Mouse (Mus musculus): Measurements from ENCODE around the gene Nkap.
A peak's percentile ranks its signal among the peaks of the same experiment; 100 is the strongest.
"Not testable (repeated sequence)": the region's sequence is repeated elsewhere in the genome, so short reads cannot be mapped to it uniquely, and the experiment has no call there.

The Nkap gene

DNA sequence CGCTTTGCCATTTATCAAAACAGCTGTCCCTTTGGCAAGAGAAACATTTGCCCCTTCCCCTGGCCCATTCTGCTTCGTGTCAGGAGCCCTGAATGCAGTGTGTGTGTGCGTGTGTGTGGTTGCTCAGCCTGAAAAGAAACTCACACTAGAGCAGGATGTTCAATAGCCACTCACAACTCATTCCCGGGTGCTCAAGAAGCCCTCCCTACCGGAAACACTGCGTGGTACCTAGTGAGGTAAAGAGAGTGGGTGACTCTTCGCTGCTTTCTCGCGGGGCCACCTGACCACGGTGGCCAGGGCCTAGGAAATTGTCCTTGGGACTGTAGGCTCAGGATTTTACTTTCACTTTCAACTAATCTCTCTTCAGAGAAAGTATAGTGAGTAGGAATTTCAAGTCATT lies 34.6 kb downstream of the Nkap start:
- no peak for DNase-seq

DNA sequence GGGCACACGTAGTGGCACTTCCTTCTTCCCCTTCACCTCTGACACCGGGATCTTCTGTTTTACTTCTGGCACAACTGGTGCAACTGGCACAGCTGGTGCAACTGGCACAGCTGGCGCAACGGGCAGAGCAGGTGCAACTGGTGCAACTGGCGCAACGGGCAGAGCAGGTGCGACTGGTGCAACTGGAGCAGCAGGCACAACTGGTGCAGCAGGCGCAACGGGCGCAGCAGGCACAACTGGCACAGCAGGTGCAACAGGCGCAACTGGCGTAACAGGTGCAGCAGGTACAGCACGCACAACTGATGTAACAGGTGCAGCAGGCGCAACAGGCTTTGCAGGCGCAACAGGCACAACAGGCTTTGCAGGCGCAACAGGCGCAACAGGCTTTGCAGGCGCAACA lies 36.5 kb downstream of the Nkap start:
- DNase-seq: no peak

DNA sequence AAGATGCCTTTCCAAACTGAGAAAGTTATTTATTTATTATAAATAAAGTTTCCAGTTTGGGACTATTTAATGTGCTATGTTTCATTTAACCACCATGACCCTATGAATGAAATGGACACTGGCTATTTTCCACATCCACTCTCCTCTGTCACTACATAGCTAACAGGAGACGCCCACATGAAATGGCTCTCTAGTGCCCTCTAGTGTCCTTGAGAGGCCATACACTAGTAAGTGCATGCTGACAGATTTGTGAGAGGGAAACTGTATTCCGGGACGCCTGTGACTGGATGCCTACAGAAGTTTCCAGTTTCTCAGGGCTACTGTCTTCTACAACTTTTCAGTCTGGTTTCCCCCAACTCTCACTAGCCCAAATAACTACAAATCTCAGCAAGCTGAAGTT lies 40.5 kb downstream of the Nkap start:
- DNase-seq: no peak

DNA sequence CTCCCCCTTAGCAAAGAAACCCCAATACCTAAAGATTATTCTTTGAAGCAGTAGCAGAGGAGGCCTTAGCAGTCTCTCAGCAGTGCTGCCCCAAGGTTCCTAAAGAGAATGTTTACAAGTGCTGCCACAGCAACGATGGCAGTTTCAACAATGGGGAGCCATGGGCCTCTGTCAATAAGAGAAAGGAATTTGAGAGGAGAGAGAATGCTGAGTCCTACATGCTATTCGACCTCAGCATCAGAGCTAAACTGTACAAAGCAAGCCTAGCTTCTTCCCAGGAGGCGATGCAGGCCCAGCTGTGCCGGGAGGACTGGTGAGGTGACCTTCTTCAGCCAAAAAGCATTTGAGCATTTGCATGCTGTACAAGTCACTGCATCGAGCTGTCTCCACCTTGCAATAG lies 42.1 kb downstream of the Nkap start, which contains the start of gene Akap14:
TSS of gene Akap14 (minus strand) at position 101 of the 400 bp plus-strand sequence.
- DNase-seq: no peak

DNA sequence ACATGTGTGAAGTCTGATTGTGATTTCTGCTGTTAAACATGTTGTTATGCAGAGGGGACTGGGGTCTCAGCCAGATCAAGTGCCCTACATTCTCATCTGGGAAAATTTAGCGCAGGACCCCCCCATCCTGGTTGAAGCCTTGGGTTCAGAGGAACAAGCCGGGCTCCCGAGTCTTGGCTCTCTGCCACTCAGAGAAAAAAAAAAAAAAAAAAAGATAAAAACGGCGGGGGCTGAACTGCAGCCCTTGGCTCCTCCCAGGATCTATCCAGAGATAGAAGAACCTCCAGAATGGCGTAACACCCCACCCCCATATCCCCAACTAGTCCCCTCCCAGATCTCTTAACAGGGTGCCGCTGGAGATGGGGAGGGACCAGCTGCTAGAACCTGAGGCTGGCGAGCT lies 57.8 kb downstream of the Nkap start:
- DNase-seq: not testable (repeated sequence)

DNA sequence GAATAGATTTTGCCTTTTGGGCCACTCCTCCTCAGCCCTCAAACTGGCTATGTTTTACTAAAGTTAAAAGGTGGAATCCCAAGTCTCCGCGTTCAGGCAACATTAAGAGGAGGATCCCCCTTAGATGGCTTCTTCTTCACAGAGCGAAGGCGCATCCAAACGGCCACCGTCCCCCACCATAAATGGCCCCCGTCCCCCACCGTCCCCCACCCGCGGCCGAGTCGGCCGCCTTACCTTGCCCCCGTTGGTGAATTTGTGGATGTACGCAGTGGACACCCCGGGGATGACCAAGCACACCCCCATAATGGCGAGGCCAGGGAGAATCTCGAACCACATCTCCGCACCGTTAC lies 64.1 kb downstream of the Nkap start:
- no peak for DNase-seq

DNA sequence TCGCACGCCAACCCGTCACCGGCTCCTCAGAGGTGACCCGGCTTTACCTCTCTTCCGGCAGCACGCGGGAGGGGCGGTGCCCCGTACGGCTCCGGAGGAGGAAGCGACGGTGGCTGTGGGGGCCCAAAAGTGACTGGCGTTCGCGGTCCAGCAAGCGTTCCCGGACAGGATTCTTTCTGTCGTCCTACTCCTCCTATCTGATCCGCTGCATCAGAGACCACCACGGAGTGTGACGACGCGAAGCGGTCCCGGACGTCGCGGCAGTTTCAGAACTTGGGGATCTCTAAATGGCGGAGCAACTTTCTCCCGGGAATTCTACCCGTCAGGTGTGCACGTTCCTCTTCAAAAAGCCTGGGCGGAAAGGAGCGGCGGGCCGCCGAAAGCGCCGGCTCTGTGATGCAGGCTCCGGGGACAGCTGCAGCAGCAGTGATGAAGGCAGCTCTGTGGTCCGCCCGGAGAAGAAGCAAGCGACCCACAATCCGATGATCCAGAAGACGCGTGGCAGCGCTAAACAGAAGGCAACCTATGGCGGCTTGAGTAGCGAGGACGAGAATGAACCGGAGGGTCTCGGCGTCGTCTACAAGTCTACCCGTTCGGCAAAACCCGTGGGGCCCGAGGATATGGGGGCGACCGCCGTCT lies 64.6 kb downstream of the Nkap start, which contains the start of the genes Ndufa1 and Rnf113a1:
TSS of gene Ndufa1 (minus strand) at position 59 of the 639 bp plus-strand sequence.
TSS of gene Rnf113a1 (plus strand) at position 141 of the 639 bp plus-strand sequence.
- peak; percentile 76 for DNase-seq

DNA sequence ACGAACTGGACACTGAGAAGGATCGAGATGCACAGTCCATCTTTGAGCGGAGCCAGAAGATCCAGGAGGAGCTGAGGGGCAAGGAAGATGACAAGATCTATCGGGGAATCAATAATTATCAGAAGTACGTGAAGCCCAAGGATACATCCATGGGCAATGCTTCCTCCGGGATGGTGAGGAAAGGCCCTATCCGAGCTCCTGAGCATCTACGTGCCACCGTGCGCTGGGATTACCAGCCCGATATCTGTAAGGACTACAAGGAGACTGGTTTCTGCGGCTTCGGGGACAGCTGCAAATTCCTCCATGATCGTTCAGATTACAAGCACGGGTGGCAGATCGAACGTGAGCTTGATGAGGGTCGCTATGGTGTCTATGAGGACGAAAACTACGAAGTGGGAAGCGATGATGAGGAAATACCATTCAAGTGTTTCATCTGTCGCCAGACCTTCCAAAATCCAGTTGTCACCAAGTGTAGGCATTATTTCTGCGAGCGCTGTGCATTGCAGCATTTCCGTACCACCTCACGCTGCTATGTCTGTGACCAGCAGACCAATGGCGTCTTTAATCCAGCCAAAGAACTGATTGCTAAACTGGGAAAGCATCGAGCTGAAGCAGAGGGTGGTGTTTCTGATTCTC lies 65.3 kb downstream of the Nkap start:
- peak; percentile 8 for DNase-seq

DNA sequence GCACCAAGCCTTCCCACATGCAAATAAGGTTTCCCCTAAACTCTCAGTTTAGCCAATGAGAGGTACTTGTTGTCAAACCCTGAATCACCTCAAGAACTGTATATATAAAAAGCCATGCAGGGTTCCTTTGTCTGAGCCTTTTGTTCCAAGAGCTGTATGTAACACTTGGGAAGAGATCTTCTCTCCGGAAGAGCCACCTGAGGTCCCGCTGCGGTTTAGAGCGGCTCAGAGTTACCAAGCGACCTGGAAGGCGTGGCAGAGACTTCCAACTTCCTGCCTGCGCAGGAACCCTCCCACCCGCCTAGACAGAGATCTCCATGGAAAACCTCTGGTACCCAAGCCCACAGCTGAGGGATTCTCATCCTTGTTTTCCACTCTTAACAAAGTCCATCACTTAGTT lies 72.1 kb downstream of the Nkap start:
- no peak for DNase-seq
